In genomic region chr9:59072076-59072777, GRCm38 (mm10) we compare ENCODE assay signal across 9 mouse cellular contexts. TPM values are rescaled to one million over a fixed set of nuclear protein-coding genes. Genes with fewer than 3 reads are reported as not detected.
A peak's percentile ranks its signal among the peaks of the same experiment; 100 is the strongest.
DNase-seq lines count a peak whose midpoint lies in the region; ATAC-seq lines count a peak whose summit lies in the region.
"Had no signal": no experiment of that assay in that cellular context is flagged by ENCODE, and none has a peak within 500 bp of the region (broad histone marks: within the 10 kb centered on the region; RNA-seq: fewer than 3 reads in every experiment).

No protein-coding gene starts in this region.

- intact Hi-C loops in heart, postnatal 25 days (cut with DNase I) = loop anchor here (5.0 kb wide), 1 partner anchor 45 kb away; no protein-coding TSS in a partner anchor

- ATAC-seq in forebrain, embryonic 15.5 days (replicated peaks) = peak; percentile 86

- no peak for DNase-seq in heart, embryonic 10.5 days (ENCODE audit: low spot score)
- DNase-seq in heart, postnatal 25 days (ENCODE audit: low spot score) = no peak
- peak; percentile 11 for DNase-seq in R1 (ENCODE audit: low read depth, low spot score)
- peak; percentile 73 for DNase-seq in midbrain, embryonic 10.5 days (ENCODE audit: low spot score)
- DNase-seq in Muller cell, postnatal 12 days (ENCODE audit: inconsistent ontology term) = no peak
- DNase-seq in spleen, adult 18-20 months = no peak
- no peak for DNase-seq in adrenal gland, postnatal 14 days
- DNase-seq: lung, adult 2 months had no signal

- no peaks in the 10 kb centered on the region for H3K9me3 ChIP-seq in heart, embryonic 10.5 days
- H3K9me3 ChIP-seq in forebrain, embryonic 15.5 days = no peaks in the 10 kb centered on the region
- H3K9me3 ChIP-seq in midbrain, embryonic 10.5 days (replicated peaks) = no peaks in the 10 kb centered on the region

- H3K4me1 ChIP-seq in heart, embryonic 10.5 days = peaks cover 30% of the 10 kb centered on the region
- peaks cover 25% of the 10 kb centered on the region for H3K4me1 ChIP-seq in forebrain, embryonic 15.5 days
- peaks cover 33% of the 10 kb centered on the region for H3K4me1 ChIP-seq in midbrain, embryonic 10.5 days

- 0 out of 2 replicates have a peak overlapping the region, but pooled peaks have one; percentile 0 for H3K9ac ChIP-seq in forebrain, embryonic 15.5 days (replicated peaks)

- peak overlapping the region; percentile 32 for H3K4me2 ChIP-seq in forebrain, embryonic 15.5 days (replicated peaks)

- peak overlapping the region; percentile 76 for H3K27ac ChIP-seq in heart, embryonic 10.5 days
- peak overlapping the region; percentile 70 for H3K27ac ChIP-seq in forebrain, embryonic 15.5 days (replicated peaks)
- H3K27ac ChIP-seq in midbrain, embryonic 10.5 days (replicated peaks) = peak overlapping the region; percentile 65

- 51% methylated on average over 14 of the region's 14 CpGs for WGBS in heart, embryonic 10.5 days
- 13% methylated on average over 14 of the region's 14 CpGs for WGBS in forebrain, embryonic 15.5 days
- WGBS in midbrain, embryonic 10.5 days = 22% methylated on average over 14 of the region's 14 CpGs

- peak overlapping the region; percentile 29; the same call in 1 of the 2 replicates for H3K4me3 ChIP-seq in heart, embryonic 10.5 days
- peak overlapping the region; percentile 15; the same call in 1 of the 2 replicates for H3K4me3 ChIP-seq in forebrain, embryonic 15.5 days
- H3K4me3 ChIP-seq in midbrain, embryonic 10.5 days = peak overlapping the region; percentile 43

- no peaks in the 10 kb centered on the region for H3K36me3 ChIP-seq in heart, embryonic 10.5 days
- no peaks in the 10 kb centered on the region for H3K36me3 ChIP-seq in forebrain, embryonic 15.5 days
- H3K36me3 ChIP-seq in midbrain, embryonic 10.5 days = no peaks in the 10 kb centered on the region

- no peaks in the 10 kb centered on the region for H3K27me3 ChIP-seq in heart, embryonic 10.5 days (ENCODE audit: insufficient read depth, poor library complexity, severe bottlenecking)
- no peaks in the 10 kb centered on the region for H3K27me3 ChIP-seq in forebrain, embryonic 15.5 days
- peaks cover 46% of the 10 kb centered on the region for H3K27me3 ChIP-seq in midbrain, embryonic 10.5 days (ENCODE audit: low read depth, poor library complexity, severe bottlenecking)

RNA-seq across cellular contexts. Expression of gene Neo1, which starts 36.0 kb away (rescaled TPM):
- 28.6 and 31.0 TPM in 2 replicates for polyA plus RNA-seq in heart, embryonic 10.5 days (2016; fragmentation: Nextera tagmentation; extraction: Ambion mirVana)
- total RNA-seq in heart, postnatal 25 days (2021) = 10 to 100 TPM; 40.7 to 45.0 TPM
- polyA plus RNA-seq in forebrain, embryonic 15.5 days (2015; fragmentation: Nextera tagmentation; extraction: Ambion mirVana) = 58.4 and 59.7 TPM in 2 replicates
- polyA plus RNA-seq in midbrain, embryonic 10.5 days (2016; fragmentation: Nextera tagmentation; extraction: Ambion mirVana) = 26.1 and 28.3 TPM in 2 replicates
- 49.3 and 55.0 TPM in 2 replicates for total RNA-seq in adrenal gland, postnatal 14 days (2021)

Comparison
In these comparisons a context has a peak if more than half of its experiments do, and no peak if none do; other contexts are left out.
1. DNase-seq: peak in R1 (single experiment) and midbrain, embryonic 10.5 days (single experiment); none in heart, embryonic 10.5 days (single experiment), heart, postnatal 25 days (single experiment), Muller cell, postnatal 12 days (single experiment), spleen, adult 18-20 months (0 of 2) and adrenal gland, postnatal 14 days (single experiment).
2. Peak in every context shown above with its lines, with median percentiles within 50 percentile points of each other: H3K27ac ChIP-seq and H3K4me3 ChIP-seq.